Comparison of ENCODE assay signal across 21 mouse cellular contexts in genomic region chr11:35378802-35379201, GRCm38 (mm10).
DNase-seq lines count a peak whose midpoint lies in the region; ATAC-seq and TF ChIP-seq lines count a peak whose summit lies in the region.
"Had no signal": no experiment of that assay in that cellular context is flagged by ENCODE, and none has a peak within 500 bp of the region (broad histone marks: within the 10 kb centered on the region; RNA-seq: fewer than 3 reads in every experiment).

No protein-coding gene starts in this region.

- peak overlapping the region; percentile 39 for H3K4me2 ChIP-seq in embryonic facial prominence, embryonic 15.5 days (replicated peaks)
- peak overlapping the region; percentile 31; the same call in 1 of the 2 replicates for H3K4me2 ChIP-seq in stomach, embryonic 14.5 days (replicated peaks; ENCODE audit: low read depth, low read length)
- H3K4me2 ChIP-seq: hindbrain, embryonic 12.5 days had no signal

- no peak overlapping the region for H3K9ac ChIP-seq in embryonic facial prominence, embryonic 15.5 days
- H3K9ac ChIP-seq in stomach, embryonic 14.5 days (replicated peaks; ENCODE audit: low read depth, low read length) = no peak overlapping the region
- H3K9ac ChIP-seq: hindbrain, embryonic 12.5 days had no signal

- no peaks in the 10 kb centered on the region for H3K36me3 ChIP-seq in embryonic facial prominence, embryonic 15.5 days
- H3K36me3 ChIP-seq in stomach, embryonic 14.5 days (ENCODE audit: control insufficient read depth, insufficient read depth, low read length) = no peaks in the 10 kb centered on the region
- H3K36me3 ChIP-seq: hindbrain, embryonic 12.5 days had no signal

- H3K4me3 ChIP-seq in layer of hippocampus, adult 2 months = no peak overlapping the region
- H3K4me3 ChIP-seq in embryonic facial prominence, embryonic 15.5 days (replicated peaks) = 0 out of 2 replicates have a peak overlapping the region, but pooled peaks have one; percentile 23
- no peak overlapping the region for H3K4me3 ChIP-seq in stomach, embryonic 14.5 days (ENCODE audit: low read depth, low read length)
- H3K4me3 ChIP-seq: hindbrain, embryonic 12.5 days had no signal

- WGBS in embryonic facial prominence, embryonic 15.5 days = 49% methylated on average over 7 of the region's 7 CpGs
- WGBS in stomach, embryonic 14.5 days = 83% methylated on average over 7 of the region's 7 CpGs

- H3K27ac ChIP-seq in layer of hippocampus, adult 2 months = peak overlapping the region; percentile 92; the same call in 1 of the 2 replicates
- peak overlapping the region; percentile 83; the same call in 1 of the 2 replicates for H3K27ac ChIP-seq in embryonic facial prominence, embryonic 15.5 days (replicated peaks)
- no peak overlapping the region for H3K27ac ChIP-seq in stomach, embryonic 14.5 days (ENCODE audit: low read length)
- H3K27ac ChIP-seq: hindbrain, embryonic 12.5 days had no signal

- H3K4me1 ChIP-seq in embryonic facial prominence, embryonic 15.5 days = peaks cover 14% of the 10 kb centered on the region
- H3K4me1 ChIP-seq in stomach, embryonic 14.5 days (ENCODE audit: control insufficient read depth, insufficient read depth, low read length) = no peaks in the 10 kb centered on the region

- no peak for DNase-seq in layer of hippocampus, adult 2 months (ENCODE audit: low spot score in 2 of 2)
- DNase-seq in layer of hippocampus, adult 9-10 months (ENCODE audit: low spot score) = no peak
- DNase-seq in ZHBTc4 (ENCODE audit: low read depth, low spot score) = peak; percentile 40
- no peak for DNase-seq in heart, adult 8-10 months (ENCODE audit: low spot score)
- DNase-seq in frontal cortex, postnatal 10 days (ENCODE audit: low spot score in 2 of 2) = no peak
- DNase-seq in spleen, adult 12 weeks (ENCODE audit: low spot score) = no peak
- DNase-seq: adrenal gland, postnatal 10 days; cerebellum, adult 11 months; cerebellum, adult 8-10 months; cerebellum, postnatal 14 days; embryo, embryonic 11 days; gastrocnemius, postnatal 14 days; heart, postnatal 10 days; heart, postnatal 4 days had no signal

- H3K9me3 ChIP-seq in embryonic facial prominence, embryonic 15.5 days (replicated peaks) = no peaks in the 10 kb centered on the region
- no peaks in the 10 kb centered on the region for H3K9me3 ChIP-seq in stomach, embryonic 14.5 days (ENCODE audit: control insufficient read depth, low read depth, low read length)
- H3K9me3 ChIP-seq: hindbrain, embryonic 12.5 days had no signal

- ATAC-seq in embryonic facial prominence, embryonic 15.5 days (ENCODE audit: insufficient number of reproducible peaks, low FRiP score, low TSS enrichment, low read depth) = peak; percentile 63
- ATAC-seq in stomach, embryonic 14.5 days (ENCODE audit: insufficient number of reproducible peaks, insufficient read depth, low FRiP score, low read depth) = no peak
- ATAC-seq: hindbrain, embryonic 16.5 days; inflammation-experienced regulatory T-cells, adult 6 months; Patski had no signal

- no peak for TF ChIP-seq CTCF in layer of hippocampus, adult 2 months (conservative IDR thresholded peaks at IDR 0.05)

- H3K27me3 ChIP-seq in embryonic facial prominence, embryonic 15.5 days = no peaks in the 10 kb centered on the region
- H3K27me3 ChIP-seq in stomach, embryonic 14.5 days (ENCODE audit: control insufficient read depth, insufficient read depth, low read length) = no peaks in the 10 kb centered on the region; the same call in 1 of the 2 replicates
- H3K27me3 ChIP-seq: CH12.LX; hindbrain, embryonic 12.5 days had no signal
